Mouse (Mus musculus) gastrocnemius, adult 18-20 months (tissue): ENCODE measurements around the gene Slc41a3. TPM values are rescaled to one million over a fixed set of nuclear protein-coding genes. Genes with fewer than 3 reads are reported as not detected.

Experiments used
- DNase-seq: peaks from one replicate; pipeline ENCODE4 v3.0.0; 2021; ENCODE audit warnings: low spot score
- total RNA-seq, 2 experiments: library from RNA; stranded (reverse); gene quantifications; 2 replicates each; pipeline ENCODE4 v1.2.3; 2021

Slc41a3 gene
- total RNA-seq, 2 experiments from 2014 or later, result 83.4 to 93.7 TPM

DNA sequence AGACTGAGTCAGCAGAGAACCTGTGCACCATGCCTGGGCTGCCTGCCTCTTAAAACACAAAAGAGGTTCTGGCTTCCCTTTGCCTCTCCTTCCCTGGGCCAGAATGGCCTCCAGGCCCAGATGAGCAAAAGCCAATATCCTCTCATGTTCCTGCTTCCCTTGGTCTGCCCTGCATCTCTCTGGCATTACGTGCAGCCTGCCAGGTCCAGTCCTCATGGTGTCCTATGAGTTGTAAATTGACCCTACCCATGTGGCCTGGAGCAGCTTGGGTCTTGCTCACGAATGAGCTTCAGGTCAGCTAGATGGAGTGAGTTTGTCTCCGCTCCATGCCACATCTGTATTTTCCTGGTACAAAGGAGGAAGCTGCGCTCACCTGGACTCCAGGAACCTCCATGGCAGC lies 7.5 kb upstream of the Slc41a3 start:
- no peak for DNase-seq

DNA sequence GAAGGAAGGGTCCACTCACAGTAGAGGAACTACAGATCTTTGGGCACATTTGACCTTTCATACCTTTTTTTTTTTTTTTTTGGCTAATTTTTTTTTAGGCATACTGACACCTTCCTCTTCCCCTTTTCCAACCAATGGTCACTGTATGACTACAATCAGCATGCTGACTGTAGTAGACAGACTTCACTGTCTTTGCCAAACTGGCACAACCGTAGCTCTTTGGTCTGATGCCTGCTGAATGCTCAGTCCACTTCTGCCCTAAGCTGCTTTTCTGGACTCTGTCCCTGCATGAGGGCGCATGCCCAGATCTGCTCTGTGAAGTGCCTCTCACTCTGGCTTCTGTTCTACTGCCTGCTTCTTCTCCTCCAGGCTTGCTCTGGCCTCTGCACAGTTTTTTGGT lies 6.9 kb upstream of the Slc41a3 start:
- peak; percentile 65 for DNase-seq

DNA sequence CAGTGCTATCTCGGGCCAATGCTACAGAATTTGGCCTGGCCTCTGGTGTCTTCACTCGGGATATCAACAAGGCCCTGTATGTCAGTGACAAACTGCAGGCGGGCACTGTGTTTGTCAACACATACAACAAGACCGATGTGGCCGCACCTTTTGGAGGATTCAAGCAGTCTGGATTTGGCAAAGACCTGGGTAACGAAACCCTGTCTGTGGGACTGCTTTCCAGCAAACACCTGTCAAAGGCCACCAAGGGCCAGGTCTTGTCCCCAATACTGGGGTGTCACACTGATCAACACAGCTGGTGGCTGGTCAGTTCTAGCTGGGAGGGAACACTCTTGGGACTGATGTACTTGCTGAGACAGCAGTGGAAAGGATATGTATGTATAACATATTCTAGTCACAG lies 6.3 kb upstream of the Slc41a3 start:
- DNase-seq, result no peak

DNA sequence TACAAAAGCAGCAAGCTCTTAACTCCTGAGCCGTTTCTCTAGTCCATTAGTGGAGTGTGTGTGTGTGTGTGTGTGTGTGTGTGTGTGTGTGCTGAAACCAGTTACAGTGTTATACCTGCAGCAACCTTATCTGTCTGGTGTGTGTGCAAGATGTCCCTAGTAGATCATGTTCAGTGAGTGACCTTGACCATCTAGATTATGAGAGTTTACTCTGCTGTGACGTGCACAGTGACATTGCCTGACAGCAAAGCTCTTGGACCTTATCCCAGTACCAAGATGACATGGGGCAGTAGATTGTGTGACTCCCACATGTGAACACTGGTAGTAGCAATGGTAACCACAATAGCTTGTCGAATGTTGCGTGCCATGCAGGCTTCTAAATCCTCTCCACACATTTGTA lies 4.2 kb upstream of the Slc41a3 start:
- no peak for DNase-seq

DNA sequence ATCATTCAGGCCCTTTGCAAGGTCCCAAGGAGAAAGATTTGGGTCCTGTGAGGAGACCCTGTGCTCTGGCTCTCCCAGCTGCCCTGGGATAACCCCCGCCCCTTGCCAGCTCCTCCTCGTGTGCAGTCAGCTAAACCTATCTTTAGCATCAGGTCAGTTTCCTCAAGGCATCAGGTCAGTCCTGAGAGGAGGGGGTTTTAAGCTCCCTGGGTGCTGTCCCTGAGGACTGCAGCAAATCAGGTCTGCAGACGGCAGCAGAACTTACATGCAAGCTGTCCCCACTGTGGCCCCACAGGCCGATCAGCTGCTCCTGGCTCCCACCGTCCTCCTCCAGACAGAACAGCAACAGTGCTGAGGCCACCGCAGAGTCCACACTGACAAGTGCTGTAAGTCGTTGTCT lies 2.8 kb upstream of the Slc41a3 start:
- DNase-seq, result peak; percentile 68

DNA sequence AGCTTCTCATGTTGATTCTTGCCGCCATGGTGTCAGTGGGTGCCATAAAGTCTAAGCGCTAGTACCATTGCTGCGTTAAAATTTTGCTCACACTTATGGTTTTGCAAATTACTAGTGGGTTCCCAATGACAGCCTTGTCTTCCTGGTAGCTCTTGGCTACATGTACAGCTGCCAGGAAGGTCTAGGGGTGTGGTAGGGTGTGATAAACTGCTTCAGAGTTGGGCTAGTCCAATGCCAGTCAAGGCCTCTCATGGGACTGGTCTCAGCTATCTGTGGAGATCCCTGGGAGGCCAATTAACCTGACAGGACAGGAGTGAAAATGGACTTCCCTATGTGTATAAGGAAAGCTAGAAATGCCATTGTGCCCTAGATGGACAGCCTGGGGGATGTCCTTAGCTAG lies 2.2 kb upstream of the Slc41a3 start:
- no peak for DNase-seq

DNA sequence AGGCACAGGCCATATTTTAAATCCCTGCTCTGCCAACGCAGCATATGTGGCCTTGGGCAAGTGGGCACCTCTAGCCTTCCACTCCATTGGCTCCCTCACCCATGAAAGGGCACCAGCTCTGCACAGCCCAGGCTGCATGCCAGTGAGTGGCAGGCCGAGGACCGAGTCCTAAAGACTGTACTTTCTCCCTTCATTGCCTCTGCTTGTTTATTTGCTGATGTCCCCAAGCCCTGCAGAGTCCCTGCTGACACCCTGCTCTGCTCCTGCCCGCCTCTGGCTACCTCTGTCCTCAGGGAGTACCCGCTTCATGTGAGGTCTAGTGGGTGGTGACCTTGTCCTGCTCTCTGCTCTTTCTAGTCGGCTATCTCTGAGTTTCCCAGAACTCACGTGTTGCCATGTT lies 1.4 kb upstream of the Slc41a3 start:
- peak; percentile 37 for DNase-seq

DNA sequence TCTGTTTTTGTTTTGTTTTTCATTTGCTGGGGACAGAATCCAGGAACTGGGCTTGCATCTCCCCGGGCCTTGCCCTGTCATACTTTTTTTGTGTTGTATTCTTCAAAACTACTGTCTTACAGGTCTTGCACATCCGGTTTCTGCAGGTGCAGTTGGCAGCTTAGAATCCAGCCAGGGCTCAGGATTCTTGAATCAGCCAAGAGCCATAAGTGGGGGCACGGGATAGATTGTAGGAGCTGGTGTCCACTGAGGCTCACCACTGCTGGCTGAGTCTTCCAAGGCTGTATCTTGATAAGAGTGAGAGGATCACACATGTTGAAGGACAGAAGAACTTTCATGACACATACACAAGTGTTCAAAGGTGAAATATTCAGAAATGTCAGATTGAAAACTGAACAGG lies 395 bp upstream of the Slc41a3 start:
- no peak for DNase-seq

DNA sequence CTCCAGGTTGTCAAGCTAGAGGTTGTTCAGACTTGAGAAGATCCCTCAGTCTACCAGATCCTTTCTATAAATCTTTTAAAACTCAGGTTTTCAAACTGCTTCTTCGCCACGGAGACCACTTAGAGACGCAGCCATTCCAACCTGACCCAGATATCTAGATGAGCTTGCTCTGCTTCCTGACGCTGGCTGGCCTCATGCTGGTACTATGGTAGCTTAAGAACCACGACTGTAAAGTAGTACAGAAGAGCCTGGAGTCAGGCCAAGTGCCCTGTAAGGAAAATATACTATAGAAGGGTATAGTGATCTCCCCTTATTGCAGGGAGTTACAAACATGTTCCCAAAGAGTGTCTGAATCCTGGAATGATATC lies 757 bp downstream of the Slc41a3 start:
- DNase-seq, result no peak

DNA sequence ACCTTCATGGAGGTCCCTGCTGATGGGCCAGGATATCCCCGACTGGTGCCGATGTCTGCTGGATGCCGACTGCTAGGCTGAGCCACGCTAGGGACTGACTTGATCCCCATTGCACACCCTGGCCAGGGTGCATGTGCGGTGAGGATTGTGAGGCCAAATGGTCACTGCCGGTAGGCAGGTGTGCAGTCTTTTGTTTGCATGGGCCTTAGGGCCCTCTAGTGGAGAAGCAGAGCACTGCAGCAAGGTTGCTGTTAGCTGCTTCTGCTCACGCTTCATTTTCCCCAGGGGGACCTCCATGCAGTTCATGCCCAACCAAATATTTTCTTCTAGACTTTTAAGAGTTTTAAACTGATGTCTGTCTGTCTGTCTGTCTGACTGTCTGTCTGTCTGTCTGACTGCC lies 2.0 kb downstream of the Slc41a3 start:
- DNase-seq, result peak; percentile 73

DNA sequence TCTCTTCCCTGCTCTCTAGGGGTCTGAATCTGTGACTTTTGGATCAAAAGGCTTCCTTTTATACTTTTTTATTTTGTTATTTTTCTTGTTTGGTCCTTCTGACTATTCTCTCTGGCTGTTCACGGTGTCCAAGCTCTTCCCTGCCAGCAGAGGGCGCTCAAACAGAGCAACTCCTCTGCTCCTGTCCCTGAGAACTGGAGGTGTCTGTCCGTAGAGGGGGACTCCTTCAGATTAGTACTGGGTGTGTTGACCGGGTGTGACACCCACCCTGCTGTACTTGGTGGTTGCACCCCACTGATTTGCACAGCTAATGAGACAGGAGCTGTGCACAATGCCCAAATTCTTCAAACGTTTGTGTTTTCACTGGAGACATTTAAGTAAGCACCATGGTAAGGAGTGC lies 2.7 kb downstream of the Slc41a3 start:
- DNase-seq, result peak; percentile 68

DNA sequence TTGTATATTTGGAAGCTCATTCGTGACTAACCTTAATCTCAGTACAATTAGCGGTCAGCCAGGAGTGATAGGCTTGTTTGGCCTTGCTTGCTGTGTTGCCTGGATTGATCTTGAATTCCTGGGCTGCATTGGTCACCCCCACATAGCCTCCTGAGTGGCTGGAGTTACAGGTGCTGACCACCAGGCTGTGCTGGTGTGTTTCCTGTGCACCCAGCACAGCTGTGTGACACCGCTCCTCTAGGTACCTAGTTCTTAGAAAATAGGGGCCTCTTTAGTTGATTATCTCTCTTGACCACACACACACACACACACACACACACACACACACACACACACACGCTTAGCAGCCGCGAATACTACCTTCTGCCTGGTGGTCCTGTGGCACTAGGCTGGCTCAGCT lies 3.7 kb downstream of the Slc41a3 start:
- DNase-seq, result no peak

DNA sequence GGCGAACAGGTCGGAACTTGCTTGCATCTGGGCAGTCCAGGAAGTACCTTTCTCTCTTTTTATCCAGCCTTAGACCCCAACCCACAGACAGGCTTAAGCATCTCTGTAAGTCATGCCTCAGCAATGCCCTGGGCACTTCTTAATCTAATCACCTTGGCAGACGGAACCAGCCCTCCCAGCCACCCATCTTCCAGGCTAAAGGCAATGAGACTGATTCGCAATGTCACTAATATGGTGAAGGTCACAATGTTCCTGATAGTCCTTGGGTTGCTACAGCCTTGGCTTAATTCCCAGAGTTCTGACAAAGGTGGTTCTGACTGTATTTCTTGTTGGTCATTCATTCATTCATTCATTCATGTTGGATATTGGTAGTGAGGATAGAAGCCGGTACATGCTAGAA lies 5.7 kb downstream of the Slc41a3 start:
- no peak for DNase-seq

DNA sequence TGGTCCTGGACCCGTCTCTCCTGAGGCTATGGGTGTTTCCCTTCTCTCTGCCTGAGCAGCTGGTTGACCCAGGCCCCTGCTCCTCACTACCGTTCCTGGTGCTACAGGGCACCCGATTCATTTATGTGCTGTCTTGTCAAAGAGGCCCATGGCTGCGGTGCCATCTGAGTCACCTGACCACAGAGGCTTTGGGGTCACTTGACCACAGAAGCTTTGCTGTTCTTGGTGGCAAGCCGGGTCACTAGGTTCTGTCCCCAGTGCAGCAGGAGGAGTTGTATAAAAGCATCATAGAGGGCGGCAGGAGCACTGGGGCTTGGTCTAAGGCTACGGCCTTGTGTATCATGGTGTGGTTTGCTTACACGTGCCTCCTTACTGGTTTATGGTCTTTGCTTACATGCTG lies 8.8 kb downstream of the Slc41a3 start:
- no peak for DNase-seq

DNA sequence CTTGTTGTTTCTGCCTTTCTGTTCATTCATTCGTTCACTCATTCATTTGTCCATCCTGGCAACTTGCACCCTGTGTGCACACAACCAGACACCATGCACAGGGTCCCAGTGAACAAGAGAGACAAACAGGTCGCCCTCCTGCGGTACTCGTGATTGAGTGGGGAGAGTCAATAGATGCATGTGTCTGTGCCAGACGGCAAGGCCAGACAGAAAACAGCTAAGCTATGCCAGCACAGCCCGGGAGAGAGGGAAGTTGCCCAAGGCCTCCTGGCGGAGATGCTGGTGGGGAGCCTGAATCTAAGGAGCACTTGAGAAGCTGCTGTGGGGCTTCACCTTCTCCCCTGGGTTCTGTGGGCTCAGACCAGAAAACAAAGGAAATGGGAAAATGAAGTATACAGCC lies 10.8 kb downstream of the Slc41a3 start:
- no peak for DNase-seq

DNA sequence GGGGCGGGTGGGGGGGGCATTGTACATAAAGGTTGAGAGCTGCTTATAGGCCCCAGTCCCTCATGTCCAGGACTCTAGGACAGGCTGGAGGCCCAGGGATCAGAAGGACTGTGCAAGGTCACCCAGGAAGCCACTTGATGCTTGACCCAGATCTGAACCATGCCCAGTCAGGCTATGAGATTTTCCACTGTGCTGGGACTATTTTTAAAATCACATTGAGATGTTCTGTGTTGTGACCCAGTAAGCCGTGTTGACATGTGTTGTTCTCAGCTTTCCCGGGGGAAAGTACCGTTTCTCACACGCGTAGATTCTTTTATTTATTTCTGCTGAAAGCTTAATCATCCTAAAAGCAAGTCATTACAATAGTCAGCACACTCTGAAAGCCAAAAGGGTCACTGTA lies 11.5 kb downstream of the Slc41a3 start:
- peak; percentile 75 for DNase-seq

DNA sequence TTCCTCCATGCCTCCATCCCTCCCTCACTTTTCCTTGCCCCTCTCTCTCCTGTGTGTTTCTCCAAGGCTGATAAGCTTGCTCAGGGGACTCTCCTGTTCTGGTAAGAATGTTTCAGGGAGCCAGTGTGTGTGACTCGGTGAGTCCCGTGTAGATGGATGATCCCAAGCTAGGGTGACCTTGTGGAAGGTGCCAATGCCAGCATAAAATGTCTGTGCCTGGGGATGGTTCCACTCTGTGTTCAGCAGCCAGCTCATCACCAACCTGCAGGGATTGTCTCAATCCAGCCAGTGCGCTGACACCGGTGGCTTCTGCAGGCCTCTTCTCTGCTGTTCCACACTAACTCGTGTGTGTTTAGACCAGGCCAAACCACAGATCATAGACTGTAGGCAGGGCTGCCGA lies 12.0 kb downstream of the Slc41a3 start:
- DNase-seq, result no peak

DNA sequence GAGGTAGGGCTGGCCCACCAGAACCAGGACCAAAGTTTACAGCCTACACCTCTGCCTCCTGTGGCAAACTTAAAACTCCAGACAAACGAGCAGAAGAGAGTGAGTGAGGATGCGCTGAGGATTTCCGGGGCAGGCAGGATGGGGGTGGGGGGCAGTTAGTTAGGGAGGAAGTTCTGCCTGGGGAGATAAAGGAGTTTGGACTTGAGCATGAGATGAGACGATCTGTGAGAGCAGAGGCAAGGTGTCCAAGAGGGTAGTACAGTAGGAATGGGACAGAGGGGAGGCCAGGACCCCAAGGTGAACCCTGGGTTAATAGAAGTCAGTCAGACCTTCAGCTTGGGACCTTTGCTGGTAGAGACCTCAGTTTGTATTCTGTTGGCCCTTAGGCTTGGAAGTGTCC lies 13.7 kb downstream of the Slc41a3 start:
- no peak for DNase-seq

DNA sequence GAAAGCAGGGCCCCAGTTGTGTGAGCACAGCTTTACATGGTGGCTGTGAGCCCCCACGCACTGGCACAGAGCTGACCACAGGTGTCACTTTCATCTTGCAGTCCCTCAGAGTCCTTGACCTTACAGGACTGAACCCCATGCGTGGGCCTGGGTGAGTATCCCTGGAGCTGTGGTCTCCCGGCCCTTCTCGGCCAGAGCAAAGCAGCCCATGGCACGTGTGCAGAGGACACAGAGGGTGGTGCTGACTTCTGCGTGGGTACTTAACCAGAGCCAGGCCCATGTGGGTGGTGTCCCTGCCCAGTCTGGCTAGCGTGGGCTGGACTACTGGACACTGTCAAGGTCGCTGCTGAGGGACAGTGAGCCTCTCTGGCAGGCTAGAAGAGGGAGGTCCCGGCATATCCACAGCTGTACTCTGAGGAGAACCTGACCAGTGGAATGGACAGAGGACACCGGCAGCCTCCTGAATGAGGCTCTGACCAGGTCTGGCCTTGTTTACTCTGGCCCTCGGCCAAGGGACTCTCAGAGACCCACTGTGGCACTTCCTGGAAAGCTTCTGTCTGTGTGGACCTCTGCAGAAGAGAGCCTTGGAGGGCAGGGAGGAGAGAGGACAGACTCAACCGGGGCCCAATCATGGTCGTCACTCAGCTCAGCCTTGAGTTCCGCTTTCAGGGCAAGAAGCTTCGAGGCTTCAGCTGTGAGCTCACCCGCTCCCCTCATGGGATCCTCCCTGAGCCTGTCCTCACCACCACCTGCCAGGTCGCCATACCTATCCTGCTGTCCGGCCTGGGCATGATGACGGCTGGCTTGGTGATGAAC lies 14.5 kb downstream of the Slc41a3 start:
- DNase-seq, result peak; percentile 49

DNA sequence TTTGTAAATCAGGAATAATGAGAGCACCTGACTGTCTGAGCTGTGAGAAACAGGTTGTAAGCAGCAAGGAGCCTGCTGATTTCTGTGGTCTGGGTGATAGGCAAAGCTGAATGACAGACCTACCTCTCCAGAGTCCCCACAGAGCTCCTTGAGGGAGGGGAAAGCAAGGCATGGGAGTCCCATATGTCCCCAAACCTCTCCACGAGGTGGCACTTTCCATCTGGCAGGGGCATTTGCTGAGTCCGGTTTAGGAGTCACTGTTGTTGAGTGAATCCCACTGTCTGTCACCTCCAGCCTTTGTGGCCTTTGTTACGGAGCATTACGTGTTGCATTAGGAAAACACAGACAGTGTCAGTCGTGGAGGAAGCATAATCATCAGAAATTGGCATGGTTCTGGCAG lies 15.4 kb downstream of the Slc41a3 start:
- DNase-seq, result no peak

DNA sequence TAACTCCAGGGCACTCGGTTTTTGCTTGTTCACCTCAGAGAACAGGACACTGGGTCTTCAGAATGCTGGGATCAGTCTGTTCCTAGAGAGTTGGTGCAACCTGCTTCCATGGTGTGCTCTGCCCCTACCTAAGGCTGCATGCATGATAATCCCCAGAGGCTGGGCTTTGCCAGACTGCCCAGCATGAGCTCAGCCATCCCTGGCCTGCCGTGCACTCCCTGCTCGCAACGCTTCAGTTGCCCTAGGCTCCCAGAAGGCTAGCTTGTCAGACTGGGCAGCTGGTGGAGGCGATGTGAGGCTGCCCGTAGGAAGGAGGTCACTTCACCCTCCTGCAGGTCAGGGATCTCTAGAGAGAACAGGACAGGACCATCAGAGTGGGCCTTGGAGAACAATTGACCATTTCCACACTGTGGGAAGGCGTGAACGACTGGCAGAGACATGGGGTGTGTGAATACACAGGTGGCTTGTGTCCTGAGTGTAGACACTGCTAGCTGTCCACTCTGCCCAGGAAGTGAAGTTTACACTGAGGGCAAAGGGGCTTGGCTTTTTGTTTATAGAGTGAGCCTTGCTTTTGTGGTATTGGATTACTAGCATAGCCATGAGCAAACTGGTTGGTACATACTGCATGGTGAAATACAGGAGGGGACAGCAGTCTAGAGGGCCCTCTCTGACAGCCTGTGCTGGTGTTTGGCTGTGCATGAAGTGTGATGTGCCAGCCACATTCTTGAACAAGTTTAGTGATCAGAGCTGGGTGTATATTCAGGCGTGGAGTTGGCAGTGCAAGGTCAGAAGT lies 16.5 kb downstream of the Slc41a3 start:
- peak; percentile 60 for DNase-seq

DNA sequence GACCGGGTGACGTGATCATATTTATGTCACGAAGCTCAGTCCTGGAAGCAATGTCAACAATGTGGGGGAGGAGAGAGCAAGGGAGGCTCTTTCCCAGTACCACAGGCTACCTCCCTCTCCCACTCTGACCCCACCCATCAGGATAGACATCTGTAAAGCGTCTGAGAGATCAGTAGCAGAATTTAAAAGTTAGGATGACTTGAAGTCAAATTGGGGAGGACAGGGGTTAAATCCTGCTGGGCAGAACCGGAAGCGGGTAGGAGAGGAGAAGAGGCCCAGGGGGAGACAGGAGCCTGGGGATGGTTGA lies 17.0 kb downstream of the Slc41a3 start:
- no peak for DNase-seq

DNA sequence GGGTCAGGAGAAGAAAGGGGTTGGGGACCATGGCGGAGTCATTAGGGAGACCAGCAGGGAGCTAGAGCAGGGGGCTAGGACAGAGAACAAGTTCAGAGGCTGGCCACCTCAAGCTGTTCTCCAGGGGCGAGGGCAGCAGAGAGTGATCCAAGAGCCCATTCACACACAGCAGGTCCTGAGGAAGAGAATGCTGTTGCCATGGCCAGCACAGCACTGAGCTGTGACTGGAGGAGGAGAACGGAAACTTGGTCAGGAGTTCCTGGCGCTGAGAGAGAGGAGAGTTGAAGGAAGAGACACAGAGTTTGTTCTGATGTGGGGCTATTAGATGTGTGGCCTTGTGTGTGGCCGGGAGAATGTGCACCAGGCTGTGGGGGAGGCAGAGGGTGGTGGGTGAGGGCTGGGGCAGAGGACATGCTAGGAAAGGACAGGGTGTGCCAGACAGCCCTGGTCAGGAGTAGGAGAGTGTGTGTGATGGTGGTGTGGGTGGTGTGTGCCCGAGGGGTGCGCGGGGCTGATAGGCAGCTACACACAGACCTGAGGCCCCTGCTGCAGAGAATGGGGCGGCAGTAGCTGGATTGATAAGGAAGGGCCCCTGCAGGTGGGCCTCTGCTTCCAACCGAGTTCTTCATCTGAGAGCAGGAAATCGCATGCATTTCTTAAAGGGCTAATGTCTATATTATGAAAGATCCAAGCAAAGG lies 18.4 kb downstream of the Slc41a3 start:
- no peak for DNase-seq
